Mouse (Mus musculus) urinary bladder, adult 2 months (tissue): ENCODE measurements around the gene Rps6kc1. TPM values are rescaled to one million over a fixed set of nuclear protein-coding genes. Genes with fewer than 3 reads are reported as not detected.

Experiments used
- DNase-seq: peaks from one replicate; pipeline ENCODE4 v3.0.0; 2022; ENCODE audit warnings: low spot score
- polyA plus RNA-seq: library from polyadenylated mRNA; depleted of rRNA; stranded (reverse); fragments of >200 nt; gene quantifications from 2 replicates; pipeline ENCODE4 v1.2.3, GENCODE M21; 2012

The Rps6kc1 gene
- polyA plus RNA-seq, 1 experiment: 9.5 TPM

GRCm38 (mm10) chr1:190834201-190834907 is 77.2 kb downstream of the Rps6kc1 start:
- DNase-seq: no peak

- DNase-seq: no peak
These were observed 78.5 kb downstream of the Rps6kc1 start for GRCm38 (mm10) chr1:190832965-190833630.

GRCm38 (mm10) chr1:190831839-190832497 is 79.6 kb downstream of the Rps6kc1 start:
- DNase-seq: no peak

- DNase-seq: no peak
These were observed 85.0 kb downstream of the Rps6kc1 start for GRCm38 (mm10) chr1:190826486-190827034.

- no peak for DNase-seq
These were observed 87.8 kb downstream of the Rps6kc1 start for GRCm38 (mm10) chr1:190823745-190824144.

GRCm38 (mm10) chr1:190816141-190816540 is 95.4 kb downstream of the Rps6kc1 start:
- DNase-seq: no peak

GRCm38 (mm10) chr1:190810408-190810807 is 101.2 kb downstream of the Rps6kc1 start:
- DNase-seq: no peak

- DNase-seq: no peak
These were observed 102.8 kb downstream of the Rps6kc1 start for GRCm38 (mm10) chr1:190808766-190809221.

- DNase-seq: no peak
These were observed 104.8 kb downstream of the Rps6kc1 start for GRCm38 (mm10) chr1:190806817-190807216.

GRCm38 (mm10) chr1:190798668-190799067 is 112.9 kb downstream of the Rps6kc1 start:
- no peak for DNase-seq

- DNase-seq: no peak
These were observed 114.0 kb downstream of the Rps6kc1 start for GRCm38 (mm10) chr1:190797483-190798058.

GRCm38 (mm10) chr1:190796745-190797482 is 114.7 kb downstream of the Rps6kc1 start:
- no peak for DNase-seq

GRCm38 (mm10) chr1:190791638-190792037 is 119.9 kb downstream of the Rps6kc1 start:
- DNase-seq: no peak

GRCm38 (mm10) chr1:190790720-190791119 is 120.8 kb downstream of the Rps6kc1 start:
- DNase-seq: no peak

- DNase-seq: no peak
These were observed 133.9 kb downstream of the Rps6kc1 start for GRCm38 (mm10) chr1:190777660-190778059.

- DNase-seq: no peak
These were observed 135.3 kb downstream of the Rps6kc1 start for GRCm38 (mm10) chr1:190776260-190776659.

- DNase-seq: no peak
These were observed 139.3 kb downstream of the Rps6kc1 start for GRCm38 (mm10) chr1:190772088-190772885.

GRCm38 (mm10) chr1:190769748-190770147 is 141.8 kb downstream of the Rps6kc1 start:
- DNase-seq: no peak

GRCm38 (mm10) chr1:190768307-190768706 is 143.3 kb downstream of the Rps6kc1 start:
- DNase-seq: no peak

GRCm38 (mm10) chr1:190767621-190768020 is 143.9 kb downstream of the Rps6kc1 start:
- DNase-seq: no peak
